Mouse (Mus musculus) megakaryocyte-erythroid progenitor cell, adult 5-6 weeks (primary cell): ENCODE results near the gene Tmem220. TPM values are rescaled to one million over a fixed set of nuclear protein-coding genes. Genes with fewer than 3 reads are reported as not detected.

Experiments
- ATAC-seq: replicated peaks from 2 replicates; pipeline ENCODE4 v1.8.0; 2016; ENCODE audit warnings: mild to moderate bottlenecking, inconsistent platforms; ENCODE audit not compliant: severe bottlenecking, poor library complexity, low FRiP score, low TSS enrichment
- total RNA-seq, 2 experiments: library from RNA; stranded (forward) in 1 of 2; stranded (reverse) in 1 of 2; fragments of 200-1000, 215-1000 nt in 1 of 2; fragments of >200 nt in 1 of 2; fragmentation: Nextera tagmentation in 1 of 2; gene quantifications; 2 replicates each; pipeline ENCODE4 v1.2.3; 2014 to 2017

The Tmem220 gene
- 1.0 TPM in 1 of 2 replicates, not detected in the other for total RNA-seq (2014; fragmentation: Nextera tagmentation)
- total RNA-seq (2017): 1.1 TPM in 1 of 2 replicates, not detected in the other

GRCm38 (mm10) chr11:67024867-67025477 lies at the start of gene Tmem220:
Tmem220 (plus strand) TSS chr11:67025154.
- peak; percentile 99 for ATAC-seq

GRCm38 (mm10) chr11:66975606-66976330 lies 49.2 kb upstream of the Tmem220 start:
- ATAC-seq: no peak

- ATAC-seq: no peak
Observed at GRCm38 (mm10) chr11:66981336-66982115, 43.4 kb upstream of the Tmem220 start.

- ATAC-seq: peak; percentile 76
Observed at GRCm38 (mm10) chr11:66982794-66983193, 42.2 kb upstream of the Tmem220 start.

GRCm38 (mm10) chr11:66983422-66984164 lies 41.4 kb upstream of the Tmem220 start:
- no peak for ATAC-seq

GRCm38 (mm10) chr11:66984165-66985135 lies 40.5 kb upstream of the Tmem220 start:
- peak; percentile 90 for ATAC-seq

GRCm38 (mm10) chr11:66985136-66985702 lies 39.7 kb upstream of the Tmem220 start:
- ATAC-seq: no peak; the same call in 1 of the 2 replicates

GRCm38 (mm10) chr11:66992150-66992549 lies 32.8 kb upstream of the Tmem220 start:
- no peak for ATAC-seq

- no peak for ATAC-seq
Observed at GRCm38 (mm10) chr11:66993674-66994073, 31.3 kb upstream of the Tmem220 start.

GRCm38 (mm10) chr11:66996446-66996845 lies 28.5 kb upstream of the Tmem220 start:
- no peak for ATAC-seq

GRCm38 (mm10) chr11:66998467-66999403 lies 26.2 kb upstream of the Tmem220 start:
- no peak for ATAC-seq

GRCm38 (mm10) chr11:67000671-67001070 lies 24.3 kb upstream of the Tmem220 start:
- ATAC-seq: no peak

- no peak for ATAC-seq
Observed at GRCm38 (mm10) chr11:67001717-67002116, 23.2 kb upstream of the Tmem220 start.

- ATAC-seq: no peak
Observed at GRCm38 (mm10) chr11:67002911-67003310, 22.0 kb upstream of the Tmem220 start.

GRCm38 (mm10) chr11:67007961-67008360 lies 17.0 kb upstream of the Tmem220 start:
- no peak for ATAC-seq

- ATAC-seq: no peak
Observed at GRCm38 (mm10) chr11:67008528-67008927, 16.4 kb upstream of the Tmem220 start.

GRCm38 (mm10) chr11:67010430-67010829 lies 14.5 kb upstream of the Tmem220 start:
- no peak for ATAC-seq
